Mouse (Mus musculus) cerebellum, adult 9-10 months (tissue): Measurements from ENCODE around the gene Dab2ip.

Experiments used
- DNase-seq: peaks from one replicate; pipeline ENCODE4 v3.0.0; 2022

Dab2ip gene

DNA sequence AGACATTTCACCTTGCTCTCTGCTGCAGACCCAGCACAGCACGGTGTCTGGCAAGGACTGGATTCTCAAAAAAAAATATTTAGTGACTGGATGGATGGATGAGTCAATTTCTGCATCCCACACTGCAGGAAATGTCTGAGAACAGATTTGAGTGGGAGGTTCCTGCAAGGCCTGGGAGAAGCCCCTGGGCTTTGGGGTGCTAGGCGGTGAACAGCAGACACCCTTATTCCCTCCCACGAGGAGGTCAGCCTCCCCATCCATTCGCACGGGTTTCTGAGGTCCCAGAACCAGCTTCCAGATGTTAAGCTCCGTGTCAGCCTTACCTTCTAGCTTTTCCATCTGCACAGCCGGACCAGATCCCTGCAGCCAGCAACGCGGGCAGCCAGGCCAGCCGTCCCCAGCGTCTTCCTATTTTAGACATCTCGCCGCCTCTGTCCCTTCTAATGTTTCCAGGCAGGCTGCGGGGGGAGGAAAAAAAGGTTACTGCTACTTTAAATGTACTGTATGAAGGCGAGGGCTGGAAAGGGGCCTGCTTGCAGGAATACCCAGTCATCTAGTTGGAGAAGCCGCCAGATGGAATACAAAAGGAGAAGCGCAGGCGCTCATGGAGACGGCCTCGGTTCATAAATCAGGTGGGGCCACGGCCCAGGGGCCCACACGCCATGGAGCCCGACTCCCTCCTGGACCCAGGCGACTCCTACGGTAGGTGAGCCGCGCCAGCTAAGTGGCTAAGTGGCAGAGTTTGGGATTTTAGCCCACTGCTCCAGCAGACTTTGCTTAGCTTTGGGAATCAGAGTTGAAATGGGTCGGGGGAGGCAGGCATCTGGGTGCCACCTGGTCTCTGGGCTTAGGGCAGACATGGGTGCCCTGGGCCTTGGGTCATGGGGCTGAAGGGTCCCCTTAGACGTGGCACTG lies at the start of gene Dab2ip:
Gene Dab2ip, plus strand, starts transcription at position 356 of the 915 bp plus-strand sequence.
- DNase-seq: peak; percentile 67

GRCm38 (mm10) chr2:35508597-35509342 lies 49.3 kb upstream of the Dab2ip start:
- no peak for DNase-seq

DNA sequence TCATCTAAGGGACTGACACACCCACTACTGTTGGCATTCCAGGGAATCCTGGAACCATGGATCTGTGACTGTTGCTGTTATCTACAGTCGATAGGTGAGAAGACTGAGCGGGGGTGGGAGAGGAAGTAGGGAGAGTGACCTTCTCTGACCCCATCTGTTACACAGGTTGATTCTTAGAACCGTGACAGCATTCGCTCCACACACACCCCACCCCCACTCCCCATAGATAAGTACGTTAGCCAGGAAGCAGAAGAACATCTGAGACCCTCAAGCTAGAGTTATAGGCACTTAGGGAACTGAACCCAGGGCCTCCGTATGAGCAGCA lies 48.8 kb upstream of the Dab2ip start:
- no peak for DNase-seq

DNA sequence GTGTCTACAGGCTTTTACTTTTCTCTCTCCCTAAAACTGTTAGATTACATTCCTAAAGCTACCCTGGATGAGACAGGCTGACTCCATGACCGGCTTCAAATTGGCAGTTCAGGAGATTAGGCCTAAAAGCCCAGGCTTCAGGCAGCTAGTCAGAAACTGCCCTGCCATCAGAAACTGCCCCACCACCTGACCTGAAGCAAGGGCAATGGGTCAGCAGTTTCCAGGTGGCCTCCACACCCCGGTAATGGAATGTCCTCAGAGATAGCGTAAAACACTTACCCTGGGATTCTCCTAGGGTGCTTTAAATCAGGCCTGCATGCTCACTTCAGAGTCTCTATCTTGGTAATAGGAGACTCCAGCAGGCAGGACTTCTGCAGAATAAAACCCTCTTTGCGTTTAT lies 48.2 kb upstream of the Dab2ip start:
- no peak for DNase-seq

DNA sequence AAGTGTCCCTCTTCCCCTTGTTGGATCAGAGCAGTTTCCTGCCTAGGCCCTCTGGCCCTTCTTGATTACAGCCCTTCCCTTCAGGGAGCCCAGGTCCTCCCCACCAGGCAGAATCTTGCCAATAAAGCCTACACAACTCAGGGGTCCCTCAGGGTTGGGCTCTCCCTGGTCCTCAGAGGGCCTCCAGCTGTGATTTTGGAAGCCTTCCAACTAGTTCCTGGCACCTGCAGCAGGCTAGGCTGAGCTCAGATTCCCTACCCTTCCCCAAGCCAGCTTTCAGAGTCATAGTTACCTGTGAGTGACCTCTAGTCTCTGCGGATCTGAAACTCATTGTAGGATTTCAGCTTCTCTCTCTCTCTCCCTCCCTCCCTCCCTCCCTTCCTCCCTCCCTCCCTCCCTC lies 47.1 kb upstream of the Dab2ip start:
- DNase-seq: no peak

- no peak for DNase-seq
Measured at GRCm38 (mm10) chr2:35512226-35512625, 45.8 kb upstream of the Dab2ip start.

- no peak for DNase-seq
Measured at GRCm38 (mm10) chr2:35514051-35514892, 43.8 kb upstream of the Dab2ip start.

- DNase-seq: no peak
Measured at GRCm38 (mm10) chr2:35526612-35527242, 31.3 kb upstream of the Dab2ip start.

GRCm38 (mm10) chr2:35529086-35529485 lies 29.0 kb upstream of the Dab2ip start:
- DNase-seq: no peak

GRCm38 (mm10) chr2:35529856-35530255 lies 28.2 kb upstream of the Dab2ip start:
- no peak for DNase-seq

DNA sequence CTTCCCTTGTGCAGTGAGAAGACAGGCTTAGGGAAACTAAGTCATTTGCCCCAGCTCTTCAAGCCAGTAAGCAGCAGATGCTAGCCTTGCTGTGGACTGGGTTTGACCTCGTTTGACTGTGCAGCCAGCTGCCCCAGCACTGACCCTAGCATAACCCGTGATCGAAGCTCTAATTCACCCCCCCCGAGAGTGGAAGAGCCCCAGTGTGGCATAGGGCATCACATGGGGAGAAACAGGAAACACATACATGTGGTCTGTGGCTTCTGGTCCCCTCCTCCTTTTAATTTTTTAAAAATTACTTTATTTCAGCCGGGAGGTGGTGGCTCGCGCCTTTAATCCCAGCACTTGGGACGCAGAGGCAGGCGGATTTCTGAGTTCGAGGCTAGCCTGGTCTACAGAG lies 27.3 kb upstream of the Dab2ip start:
- no peak for DNase-seq

- DNase-seq: no peak
Measured at GRCm38 (mm10) chr2:35533646-35534045, 24.4 kb upstream of the Dab2ip start.

DNA sequence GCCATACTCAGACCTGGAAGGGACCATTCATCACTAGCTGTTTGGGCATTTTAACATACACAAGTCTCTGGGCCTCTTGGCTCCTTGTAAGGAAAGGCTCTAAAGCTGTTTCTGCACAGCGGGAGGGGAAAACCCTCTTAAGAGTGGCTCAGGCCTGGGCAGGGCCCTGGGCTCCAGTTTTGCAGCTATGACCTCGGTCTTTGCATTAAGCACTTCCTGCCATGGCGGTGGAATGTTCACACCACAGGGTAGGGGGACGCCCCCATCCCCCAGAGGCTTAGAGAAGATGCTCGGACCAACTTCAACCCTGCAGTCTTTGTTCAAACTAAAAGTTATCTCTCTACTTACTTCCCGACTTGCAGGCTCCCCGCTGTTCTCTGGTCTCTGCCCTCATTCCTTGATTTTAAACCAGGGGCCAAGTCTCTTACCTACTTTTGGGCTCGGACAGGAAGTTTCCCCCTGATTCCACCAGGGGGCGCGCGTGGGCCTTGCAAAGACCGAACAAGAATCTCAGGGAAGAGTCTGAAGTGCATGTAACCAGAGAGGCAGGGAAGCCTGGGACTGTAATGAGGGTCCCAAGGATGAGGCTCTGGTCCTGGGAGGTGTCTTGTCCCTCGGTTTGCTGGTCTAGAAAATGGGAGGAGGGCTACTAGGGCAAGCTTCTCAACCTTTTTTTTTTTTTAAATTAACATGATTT lies 18.6 kb upstream of the Dab2ip start:
- peak; percentile 90 for DNase-seq

DNA sequence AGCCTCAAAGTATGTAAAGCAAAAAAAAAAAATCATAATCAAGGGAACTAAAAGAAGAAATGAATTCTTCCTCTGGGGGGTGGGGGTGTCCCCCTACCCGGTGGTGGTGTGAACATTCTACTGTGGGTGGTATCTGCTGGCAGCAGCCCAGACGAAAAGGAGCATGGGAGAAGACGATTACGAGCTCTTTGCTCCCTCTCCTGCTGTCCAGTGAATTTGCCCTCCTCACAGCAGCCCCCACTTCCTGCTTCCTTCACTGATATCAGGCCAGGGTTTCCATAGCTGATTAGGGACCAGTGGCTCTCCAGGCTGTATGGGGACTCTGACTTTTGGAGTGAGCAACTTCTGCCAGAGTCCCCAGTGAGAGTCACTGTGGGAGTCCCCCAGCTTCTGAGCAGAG lies 17.3 kb upstream of the Dab2ip start:
- DNase-seq: no peak

DNA sequence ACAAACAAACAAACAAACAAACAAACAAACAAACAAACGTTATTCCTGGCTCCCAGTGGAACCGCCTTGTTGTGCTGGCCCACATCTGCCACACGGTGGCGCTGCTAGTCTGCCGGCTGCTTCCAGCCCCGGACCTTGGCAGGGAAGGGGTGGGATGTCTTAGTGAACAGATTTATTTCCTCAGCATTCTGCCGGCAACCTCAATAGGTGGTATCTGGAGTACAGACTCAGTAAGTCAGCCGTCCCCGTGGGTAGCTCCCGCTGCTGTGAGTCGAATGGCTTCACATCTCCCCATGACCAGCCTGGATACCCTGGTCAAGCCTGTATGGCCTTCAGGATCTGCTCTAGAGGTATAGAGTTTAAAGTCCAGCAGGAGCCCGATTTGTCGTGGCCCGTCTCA lies 13.3 kb upstream of the Dab2ip start:
- DNase-seq: peak; percentile 83

- peak; percentile 89 for DNase-seq
Measured at GRCm38 (mm10) chr2:35545125-35545590, 12.9 kb upstream of the Dab2ip start.

GRCm38 (mm10) chr2:35546462-35546861 lies 11.6 kb upstream of the Dab2ip start:
- DNase-seq: peak; percentile 31

GRCm38 (mm10) chr2:35549191-35549590 lies 8.9 kb upstream of the Dab2ip start:
- DNase-seq: no peak

- no peak for DNase-seq
Measured at GRCm38 (mm10) chr2:35550097-35550496, 8.0 kb upstream of the Dab2ip start.

DNA sequence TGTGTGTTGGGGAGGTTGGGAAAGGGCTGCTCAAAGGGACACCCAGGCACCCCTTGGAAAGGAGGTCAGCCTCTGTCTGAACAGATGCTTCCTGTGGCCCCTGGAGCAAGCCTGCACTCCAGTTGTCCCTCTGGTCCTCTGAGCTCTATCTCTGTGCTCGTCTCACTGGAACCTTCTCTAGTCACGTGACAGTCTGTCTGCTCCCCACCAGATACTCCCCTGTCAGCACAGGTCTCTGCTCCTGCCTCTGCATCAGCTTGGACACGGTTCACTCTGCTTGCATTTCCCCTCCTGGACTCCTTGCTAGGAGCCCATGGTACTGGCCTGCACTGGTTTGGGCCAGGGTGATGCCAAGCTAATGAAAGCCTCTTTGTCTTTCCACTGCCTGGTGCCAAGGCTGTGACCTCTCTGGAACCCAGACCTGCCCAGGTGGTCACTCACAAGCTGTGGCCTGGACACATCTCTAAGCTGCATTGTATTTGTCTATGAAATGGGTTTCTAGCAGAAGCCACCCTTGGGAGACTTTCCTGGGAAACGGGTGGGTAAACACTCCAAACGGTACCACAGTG lies 1.1 kb upstream of the Dab2ip start:
- peak; percentile 55 for DNase-seq

DNA sequence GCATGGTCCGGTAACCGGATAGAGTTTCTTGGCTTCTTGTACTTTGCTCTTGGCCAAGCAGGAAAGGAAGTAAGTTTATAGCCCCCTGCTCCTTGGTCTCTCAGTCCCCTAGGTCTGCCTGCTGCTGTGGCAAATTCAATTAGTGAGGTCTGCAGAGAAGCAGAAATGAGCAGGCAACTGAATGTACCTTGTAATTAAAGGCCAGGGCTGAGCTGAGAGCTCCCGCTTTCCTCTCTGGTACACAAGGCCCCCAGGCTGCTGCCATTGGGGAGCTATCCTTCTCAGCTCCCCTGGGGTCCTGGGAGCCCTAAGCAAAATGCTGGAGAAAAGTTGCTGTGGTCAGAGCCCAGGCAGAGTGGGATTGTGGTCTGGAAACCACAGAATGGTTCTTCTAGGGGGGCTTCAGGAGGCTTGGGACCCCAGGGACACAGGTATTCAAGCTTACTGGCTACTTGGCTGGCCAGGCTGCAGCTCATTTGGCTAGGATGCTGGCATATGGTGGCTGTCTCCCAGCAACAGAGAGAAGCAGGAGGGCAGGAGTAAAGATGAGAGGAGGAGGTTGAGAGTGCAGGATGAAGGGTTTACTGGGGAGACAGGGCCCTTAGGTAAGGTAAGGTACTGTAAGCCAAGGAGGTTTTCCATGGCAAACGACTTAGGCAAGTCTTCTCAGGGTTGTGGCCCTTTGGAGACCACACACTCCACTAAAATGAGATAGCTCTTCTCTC lies 922 bp downstream of the Dab2ip start:
- peak; percentile 80 for DNase-seq
